Mouse (Mus musculus) testis, adult 2 months (tissue): ENCODE measurements at regions not wholly inside any gene's neighbourhood (a gene's known extent, or its start where the extent isn't known, plus 50 kb on each side); places are given as distances from the start of the nearest gene placed in this dataset.

ENCODE experiments used
- CTCF ChIP-seq: fragments of 200-500 bp; IDR thresholded peaks from 2 replicates; pipeline ENCODE4 v1.5.1; 2012; ENCODE audit warnings: low read depth, mild to moderate bottlenecking, inconsistent platforms, low read length, moderate library complexity; ENCODE audit not compliant: control insufficient read depth, insufficient read depth, insufficient replicate concordance
- POLR2A ChIP-seq: fragments of 200-500 bp; IDR thresholded peaks from 2 replicates; pipeline ENCODE4 v1.6.1; 2012; ENCODE audit warnings: low read depth, mild to moderate bottlenecking, inconsistent platforms, low read length, moderate library complexity; ENCODE audit not compliant: control insufficient read depth

GRCm38 (mm10) chr4:33580491-33580890, 270.4 kb downstream of the Rngtt start:
- TF ChIP-seq CTCF (no peak), POLR2A (no peak)
